Mouse (Mus musculus) c-Kit-positive CD71-positive TER-119-negative erythroid progenitor cells, embryonic 14.5 days (primary cell): ENCODE data around the gene Milr1.

Experiments used
- DNase-seq: peaks from one replicate; pipeline ENCODE4 v3.0.0-alpha.2; 2013; ENCODE audit warnings: low read depth

The Milr1 gene

GRCm38 (mm10) chr11:106812410-106813136 is 61.5 kb downstream of the Milr1 start:
- DNase-seq = no peak

DNA sequence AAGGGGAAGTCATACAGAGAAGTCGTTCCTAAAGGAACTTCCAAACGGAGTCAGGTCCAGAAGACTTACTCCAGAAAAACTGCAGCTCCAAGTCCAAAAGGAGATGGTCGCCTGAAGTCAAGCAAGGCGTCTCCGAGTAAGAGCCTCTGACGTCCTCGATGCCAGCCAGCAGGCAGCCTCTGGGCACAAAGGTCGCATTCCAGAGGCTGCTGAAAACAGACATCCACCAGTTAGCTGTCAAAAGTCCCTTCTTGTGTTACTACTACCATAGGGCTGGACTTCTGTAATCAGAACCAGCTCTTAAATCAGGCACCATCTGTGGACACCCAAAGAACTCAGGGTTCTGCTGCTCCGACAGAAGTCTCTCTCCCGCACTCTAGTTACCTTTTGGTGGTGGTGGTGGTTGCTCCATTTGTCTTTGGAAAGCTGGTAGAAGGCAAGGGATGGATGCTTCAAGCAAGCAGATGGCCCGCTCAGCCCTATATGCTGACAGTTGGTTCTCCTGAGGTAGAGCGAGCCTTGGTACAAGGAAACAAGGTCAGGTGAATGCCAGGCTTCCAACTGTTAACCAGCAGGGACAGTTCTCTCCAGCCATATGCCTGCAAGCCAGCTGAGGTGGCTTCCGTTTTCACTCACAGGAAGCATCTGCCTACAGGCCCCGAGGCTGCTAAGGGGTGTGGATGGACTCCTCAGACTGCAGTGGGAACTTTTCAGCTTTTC is 63.7 kb downstream of the Milr1 start:
- DNase-seq = no peak

- no peak for DNase-seq
Measured at GRCm38 (mm10) chr11:106815331-106815730, 64.3 kb downstream of the Milr1 start.

DNA sequence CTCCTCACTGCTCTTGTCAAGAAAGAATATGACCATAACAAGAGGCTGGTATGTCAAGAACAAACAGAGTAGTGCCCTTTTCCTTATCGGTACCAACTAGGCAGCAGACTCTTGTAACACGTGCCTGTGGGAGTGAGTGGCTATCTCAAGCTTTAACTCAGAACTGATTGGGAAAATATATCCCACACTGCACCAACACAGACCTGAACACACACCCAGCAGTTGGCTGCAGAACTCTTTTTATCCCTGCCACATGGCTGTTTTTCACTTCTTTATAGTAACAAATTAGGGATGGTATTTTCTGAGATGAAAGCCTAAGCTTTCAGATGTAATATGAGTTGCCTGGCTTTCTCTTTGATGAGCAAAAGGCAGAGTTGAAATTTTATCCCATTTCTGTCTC is 64.7 kb downstream of the Milr1 start:
- DNase-seq = no peak

GRCm38 (mm10) chr11:106816316-106816715 is 65.3 kb downstream of the Milr1 start:
- DNase-seq = no peak

GRCm38 (mm10) chr11:106817156-106817555 is 66.1 kb downstream of the Milr1 start:
- no peak for DNase-seq

DNA sequence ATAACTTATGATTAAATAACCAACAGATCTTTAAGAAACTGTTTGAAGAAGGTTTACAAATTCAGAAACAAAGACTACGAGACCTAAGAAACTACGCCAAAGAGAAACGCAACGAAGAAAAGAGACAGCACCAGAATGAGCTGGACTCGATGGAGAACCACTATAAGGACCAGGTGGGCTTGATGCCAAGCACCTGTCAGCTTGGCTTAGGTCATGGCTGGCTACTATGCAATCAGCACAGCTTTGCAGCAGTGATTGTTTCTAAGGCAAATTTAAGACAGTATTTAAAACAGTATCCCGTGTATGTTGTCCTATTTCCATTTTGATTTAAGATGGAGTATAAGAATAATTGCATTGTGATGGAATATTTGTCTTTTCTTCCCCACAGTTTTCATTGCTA is 66.8 kb downstream of the Milr1 start:
- DNase-seq = no peak

- DNase-seq = no peak
Measured at GRCm38 (mm10) chr11:106818341-106818740, 67.3 kb downstream of the Milr1 start.
